ENCODE assay signal across 16 mouse cellular contexts in the genomic region with DNA sequence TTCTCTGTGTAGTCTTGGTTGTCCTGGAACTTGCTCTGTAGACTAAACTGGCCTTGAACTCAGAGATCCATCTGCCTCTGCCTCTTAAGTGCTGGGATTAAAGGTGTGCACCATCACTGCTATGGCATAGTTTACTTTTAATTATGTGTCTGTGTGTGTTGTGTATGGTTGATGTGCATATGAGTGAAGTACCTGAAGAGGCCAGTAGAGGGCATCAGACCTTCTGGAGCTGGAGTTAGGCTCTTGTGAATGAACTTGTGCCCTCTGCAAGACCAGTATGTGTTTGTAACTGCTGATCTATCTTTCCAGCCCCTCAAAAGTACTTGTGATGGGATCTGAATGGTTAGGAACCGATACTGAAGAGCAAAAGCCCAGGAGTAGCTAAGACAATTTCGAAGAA. TPM values are rescaled to one million over a fixed set of nuclear protein-coding genes. Genes with fewer than 3 reads are reported as not detected.
DNase-seq lines count a peak whose midpoint lies in the region; ATAC-seq and TF ChIP-seq lines count a peak whose summit lies in the region.
"Had no signal": no experiment of that assay in that cellular context is flagged by ENCODE, and none has a peak within 500 bp of the region (broad histone marks: within the 10 kb centered on the region; RNA-seq: fewer than 3 reads in every experiment).

No protein-coding gene starts in this region.

- no peaks in the 10 kb centered on the region for H3K4me1 ChIP-seq in lung, embryonic 14.5 days (ENCODE audit: insufficient read depth)
- no peaks in the 10 kb centered on the region for H3K4me1 ChIP-seq in forebrain, embryonic 14.5 days (ENCODE audit: control insufficient read depth, insufficient read depth, low read length)
- H3K4me1 ChIP-seq: embryonic facial prominence, embryonic 10.5 days; forebrain, embryonic 10.5 days; neural tube, embryonic 12.5 days had no signal

- peaks cover 16% of the 10 kb centered on the region for H3K27me3 ChIP-seq in lung, embryonic 14.5 days (ENCODE audit: insufficient read depth, low read length)
- H3K27me3 ChIP-seq in forebrain, embryonic 14.5 days (replicated peaks; ENCODE audit: control insufficient read depth, insufficient read depth, low read length): peaks cover 6% of the 10 kb centered on the region; the same call in 1 of the 2 replicates

- WGBS in lung, embryonic 14.5 days: 86% methylated on average over 2 of the region's 2 CpGs
- WGBS in forebrain, embryonic 14.5 days: 94% methylated on average over 2 of the region's 2 CpGs

- H3K9ac ChIP-seq in lung, embryonic 14.5 days: no peak overlapping the region
- H3K9ac ChIP-seq in forebrain, embryonic 14.5 days (ENCODE audit: low read length): no peak overlapping the region
- H3K9ac ChIP-seq: neural tube, embryonic 12.5 days had no signal

- no peak for DNase-seq in gastrocnemius, adult 2 months
- DNase-seq in gastrocnemius, postnatal 10 days: no peak
- peak; percentile 3 for DNase-seq in lung, embryonic 14.5 days
- DNase-seq in lung, adult 18-20 months: no peak
- peak; percentile 46 for DNase-seq in ES-CJ7 (ENCODE audit: low read depth, low spot score)
- peak; percentile 10 for DNase-seq in naive thymus-derived CD4-positive, alpha-beta T cell, adult 2 months (ENCODE audit: low read depth)
- no peak for DNase-seq in heart, postnatal 10 days
- DNase-seq in forebrain, embryonic 14.5 days (ENCODE audit: low spot score): no peak
- DNase-seq: adrenal gland, adult 2 months; kidney, adult 18-20 months; left cerebral cortex, postnatal 4 days; right cerebral cortex, adult 18-20 months had no signal

- no peak overlapping the region for H3K4me2 ChIP-seq in lung, embryonic 14.5 days
- no peak overlapping the region for H3K4me2 ChIP-seq in forebrain, embryonic 14.5 days (ENCODE audit: low read length)
- H3K4me2 ChIP-seq: midbrain, embryonic 11.5 days; neural tube, embryonic 12.5 days had no signal

- H3K4me3 ChIP-seq in gastrocnemius, adult 2 months: no peak overlapping the region
- no peak overlapping the region for H3K4me3 ChIP-seq in lung, embryonic 14.5 days (ENCODE audit: low read depth, low read length)
- no peak overlapping the region for H3K4me3 ChIP-seq in forebrain, embryonic 14.5 days (ENCODE audit: low read depth, low read length)
- H3K4me3 ChIP-seq: embryonic facial prominence, embryonic 10.5 days; forebrain, embryonic 10.5 days; neural tube, embryonic 12.5 days had no signal

- H3K9me3 ChIP-seq in lung, embryonic 14.5 days (ENCODE audit: low read depth, low read length): no peaks in the 10 kb centered on the region
- no peaks in the 10 kb centered on the region for H3K9me3 ChIP-seq in forebrain, embryonic 14.5 days (replicated peaks; ENCODE audit: control insufficient read depth, low read length)
- H3K9me3 ChIP-seq: embryonic facial prominence, embryonic 10.5 days; forebrain, embryonic 10.5 days; neural tube, embryonic 12.5 days had no signal

- intact Hi-C loops in gastrocnemius, adult 2 months (cut with DNase I): no loop called here
- intact Hi-C loops in heart, postnatal 10 days (cut with DNase I): no loop called here

- no peak overlapping the region for H3K27ac ChIP-seq in gastrocnemius, adult 2 months
- no peak overlapping the region for H3K27ac ChIP-seq in lung, embryonic 14.5 days (ENCODE audit: low read depth)
- no peak overlapping the region for H3K27ac ChIP-seq in forebrain, embryonic 14.5 days (ENCODE audit: low read depth, low read length)
- H3K27ac ChIP-seq: embryonic facial prominence, embryonic 10.5 days; forebrain, embryonic 10.5 days; neural tube, embryonic 12.5 days had no signal

- ATAC-seq in lung, embryonic 14.5 days (ENCODE audit: insufficient read depth): no peak
- ATAC-seq in forebrain, embryonic 14.5 days: no peak

- no peaks in the 10 kb centered on the region for H3K36me3 ChIP-seq in lung, embryonic 14.5 days (ENCODE audit: insufficient read depth)
- no peaks in the 10 kb centered on the region for H3K36me3 ChIP-seq in forebrain, embryonic 14.5 days (ENCODE audit: control insufficient read depth, insufficient read depth, low read length)
- H3K36me3 ChIP-seq: embryonic facial prominence, embryonic 10.5 days; forebrain, embryonic 10.5 days; neural tube, embryonic 12.5 days had no signal

- peak; percentile 41 for TF ChIP-seq CTCF in gastrocnemius, adult 2 months (IDR thresholded peaks at IDR 0.05)
- TF ChIP-seq CTCF in lung, embryonic 14.5 days (IDR thresholded peaks at IDR 0.05; ENCODE audit: low read depth): peak; percentile 38; the same call in 1 of the 2 replicates

RNA-seq across cellular contexts. Expression of gene Ppp2r2c, which starts 7.2 kb away (rescaled TPM):
- under 1 TPM; 0.17 to 0.18 TPM for total RNA-seq in gastrocnemius, adult 2 months (2021)
- total RNA-seq in gastrocnemius, postnatal 10 days (2021): 1 to 10 TPM; 1.2 TPM
- 0.07 and 0.22 TPM in 2 replicates for polyA plus RNA-seq in lung, embryonic 14.5 days (2014; fragmentation: Nextera tagmentation; extraction: Ambion mirVana)
- under 1 TPM; 0.19 to 0.25 TPM for total RNA-seq in heart, postnatal 10 days (2021)
- 17.1 and 23.4 TPM in 2 replicates for polyA plus RNA-seq in forebrain, embryonic 14.5 days (2014; fragmentation: Nextera tagmentation; extraction: Ambion mirVana)

RNA-seq across cellular contexts. Expression of gene Man2b2, which starts 30.6 kb away (rescaled TPM):
- total RNA-seq in gastrocnemius, adult 2 months (2021): 1 to 10 TPM; 4.7 to 6.2 TPM
- 10 to 100 TPM; 12.1 to 15.1 TPM for total RNA-seq in gastrocnemius, postnatal 10 days (2021)
- 11.3 and 14.9 TPM in 2 replicates for polyA plus RNA-seq in lung, embryonic 14.5 days (2014; fragmentation: Nextera tagmentation; extraction: Ambion mirVana)
- total RNA-seq in heart, postnatal 10 days (2021): 10 to 100 TPM; 18.1 to 21.2 TPM
- polyA plus RNA-seq in forebrain, embryonic 14.5 days (2014; fragmentation: Nextera tagmentation; extraction: Ambion mirVana): 5.7 and 7.4 TPM in 2 replicates

Comparison
In these comparisons a context has a peak if more than half of its experiments do, and no peak if none do; other contexts are left out.
1. DNase-seq: peak in lung, embryonic 14.5 days (single experiment), ES-CJ7 (single experiment) and naive thymus-derived CD4-positive, alpha-beta T cell, adult 2 months (single experiment); none in gastrocnemius, adult 2 months (single experiment), gastrocnemius, postnatal 10 days (single experiment), lung, adult 18-20 months (0 of 2), heart, postnatal 10 days (0 of 2) and forebrain, embryonic 14.5 days (single experiment).